Mouse (Mus musculus): Measurements from ENCODE around the gene Rasa4.
A peak's percentile ranks its signal among the peaks of the same experiment; 100 is the strongest.

GRCm38 (mm10) chr5:136102099-136102820 is 18.5 kb downstream of the Rasa4 start:
- TF ChIP-seq CTCF (IDR thresholded peaks at IDR 0.05; ENCODE audit: borderline replicate concordance, insufficient read depth, low read depth, low read length) (peak; percentile 93), POLR2A (IDR thresholded peaks at IDR 0.05; ENCODE audit: borderline replicate concordance, insufficient read depth, low read length) (peak; percentile 23; the same call in 1 of the 2 replicates)

Measured in cerebellum, adult 2 months (tissue).